Mouse (Mus musculus): ENCODE measurements around the gene Mapk14.
"Not testable (repeated sequence)": the region's sequence is repeated elsewhere in the genome, so short reads cannot be mapped to it uniquely, and the experiment has no call there.

Mapk14 gene

GRCm38 (mm10) chr17:28698245-28698644 is 7.1 kb downstream of the Mapk14 start:
- no peak for DNase-seq (ENCODE audit: low spot score in 2 of 2)

GRCm38 (mm10) chr17:28698672-28699071 is 7.5 kb downstream of the Mapk14 start:
- no peak for DNase-seq (ENCODE audit: low spot score in 2 of 2)

GRCm38 (mm10) chr17:28699789-28700188 is 8.7 kb downstream of the Mapk14 start:
- DNase-seq (ENCODE audit: low spot score in 2 of 2), result no peak

GRCm38 (mm10) chr17:28701171-28701570 is 10.0 kb downstream of the Mapk14 start:
- DNase-seq (ENCODE audit: low spot score in 2 of 2), result no peak

GRCm38 (mm10) chr17:28701737-28702136 is 10.6 kb downstream of the Mapk14 start:
- DNase-seq (ENCODE audit: low spot score in 2 of 2), result no peak

GRCm38 (mm10) chr17:28702646-28703045 is 11.5 kb downstream of the Mapk14 start:
- DNase-seq (ENCODE audit: low spot score in 2 of 2), result no peak

- no peak for DNase-seq (ENCODE audit: low spot score in 2 of 2)
These were observed 15.6 kb downstream of the Mapk14 start for GRCm38 (mm10) chr17:28706697-28707096.

- DNase-seq (ENCODE audit: low spot score in 2 of 2), result no peak
These were observed 16.1 kb downstream of the Mapk14 start for GRCm38 (mm10) chr17:28707136-28707627.

GRCm38 (mm10) chr17:28707816-28708215 is 16.7 kb downstream of the Mapk14 start:
- DNase-seq (ENCODE audit: low spot score in 2 of 2), result no peak

- no peak for DNase-seq (ENCODE audit: low spot score in 2 of 2)
These were observed 17.9 kb downstream of the Mapk14 start for GRCm38 (mm10) chr17:28708989-28709388.

GRCm38 (mm10) chr17:28709552-28710290 is 18.6 kb downstream of the Mapk14 start:
- DNase-seq (ENCODE audit: low spot score in 2 of 2), result no peak

GRCm38 (mm10) chr17:28710291-28710688 is 19.2 kb downstream of the Mapk14 start:
- no peak for DNase-seq (ENCODE audit: low spot score in 2 of 2)

- DNase-seq (ENCODE audit: low spot score in 2 of 2), result no peak
These were observed 20.1 kb downstream of the Mapk14 start for GRCm38 (mm10) chr17:28711237-28711636.

GRCm38 (mm10) chr17:28712305-28712704 is 21.2 kb downstream of the Mapk14 start:
- DNase-seq (ENCODE audit: low spot score in 2 of 2), result no peak

GRCm38 (mm10) chr17:28714006-28714405 is 22.9 kb downstream of the Mapk14 start:
- no peak for DNase-seq (ENCODE audit: low spot score in 2 of 2)

- DNase-seq (ENCODE audit: low spot score in 2 of 2), result no peak
These were observed 24.9 kb downstream of the Mapk14 start for GRCm38 (mm10) chr17:28715832-28716548.

GRCm38 (mm10) chr17:28717535-28717934 is 26.4 kb downstream of the Mapk14 start:
- no peak for DNase-seq (ENCODE audit: low spot score in 2 of 2)

GRCm38 (mm10) chr17:28725783-28726182 is 34.7 kb downstream of the Mapk14 start, which contains the start of gene AC170998.1:
Gene AC170998.1, plus strand, starts transcription at chr17:28726083.
- DNase-seq (ENCODE audit: low spot score in 2 of 2), result no peak

- DNase-seq (ENCODE audit: low spot score in 2 of 2), result not testable (repeated sequence)
These were observed 36.4 kb downstream of the Mapk14 start for GRCm38 (mm10) chr17:28727511-28727910.

GRCm38 (mm10) chr17:28735317-28736105 is 44.4 kb downstream of the Mapk14 start:
- DNase-seq (ENCODE audit: low spot score in 2 of 2), result no peak

- no peak for DNase-seq (ENCODE audit: low spot score in 2 of 2)
These were observed 45.4 kb downstream of the Mapk14 start for GRCm38 (mm10) chr17:28736486-28736885.

- DNase-seq (ENCODE audit: low spot score in 2 of 2), result no peak
These were observed 46.8 kb downstream of the Mapk14 start for GRCm38 (mm10) chr17:28737973-28738372.
